ENCODE assay signal across 8 mouse cellular contexts in genomic region chr12:85486766-85487069, GRCm38 (mm10). TPM values are rescaled to one million over a fixed set of nuclear protein-coding genes. Genes with fewer than 3 reads are reported as not detected.
DNase-seq lines count a peak whose midpoint lies in the region; ATAC-seq and TF ChIP-seq lines count a peak whose summit lies in the region.

No protein-coding gene starts in this region.

- no peaks in the 10 kb centered on the region for H3K9me3 ChIP-seq in forebrain, embryonic 14.5 days (replicated peaks; ENCODE audit: control insufficient read depth, low read length)
- H3K9me3 ChIP-seq in kidney, postnatal 0 days (replicated peaks; ENCODE audit: low read length), result no peaks in the 10 kb centered on the region
- H3K9me3 ChIP-seq in midbrain, embryonic 11.5 days (ENCODE audit: control insufficient read depth, low read length), result no peaks in the 10 kb centered on the region

- intact Hi-C loops in heart, adult 2 months (cut with DNase I), result loop anchor here (1.0 to 10.0 kb wide), 5 partner anchors 31 to 332 kb away; partner anchors contain the start of genes Rps6kl1 and Tmed10

- under 1% methylated on average over 20 of the region's 20 CpGs for WGBS in heart, adult 2 months
- 1% methylated on average over 20 of the region's 20 CpGs for WGBS in forebrain, embryonic 14.5 days
- WGBS in kidney, postnatal 0 days, result under 1% methylated on average over 20 of the region's 20 CpGs
- WGBS in midbrain, embryonic 11.5 days, result 2% methylated on average over 20 of the region's 20 CpGs

- H3K9ac ChIP-seq in heart, adult 2 months (ENCODE audit: low read depth, low read length), result peak overlapping the region; percentile 49
- H3K9ac ChIP-seq in forebrain, embryonic 14.5 days (ENCODE audit: low read length), result peak overlapping the region; percentile 66
- H3K9ac ChIP-seq in kidney, postnatal 0 days (ENCODE audit: low read depth, low read length), result peak overlapping the region; percentile 60
- H3K9ac ChIP-seq in midbrain, embryonic 11.5 days (ENCODE audit: low read length), result peak overlapping the region; percentile 54; the same call in 1 of the 2 replicates

- no peaks in the 10 kb centered on the region for H3K79me2 ChIP-seq in heart, adult 2 months (replicated peaks; ENCODE audit: control insufficient read depth, insufficient read depth, low read length)

- peaks cover 5% of the 10 kb centered on the region for H3K4me1 ChIP-seq in heart, adult 2 months (ENCODE audit: control insufficient read depth, insufficient read depth, low read length)
- peaks cover 13% of the 10 kb centered on the region for H3K4me1 ChIP-seq in forebrain, embryonic 14.5 days (ENCODE audit: control insufficient read depth, insufficient read depth, low read length)
- 0 out of 2 replicates have a peak, but pooled peaks cover 6% of the 10 kb centered on the region for H3K4me1 ChIP-seq in kidney, postnatal 0 days (replicated peaks; ENCODE audit: insufficient read depth, low read length)
- peaks cover 13% of the 10 kb centered on the region for H3K4me1 ChIP-seq in midbrain, embryonic 11.5 days (ENCODE audit: control insufficient read depth, insufficient read depth, low read length)

- TF ChIP-seq CTCF in heart, adult 2 months (IDR thresholded peaks at IDR 0.05), result no peak
- no peak for TF ChIP-seq CTCF in kidney, postnatal 0 days (IDR thresholded peaks at IDR 0.05; ENCODE audit: low read depth)

- no peak for ATAC-seq in forebrain, embryonic 14.5 days
- ATAC-seq in kidney, postnatal 0 days (replicated peaks; ENCODE audit: low FRiP score, low read depth), result no peak
- no peak for ATAC-seq in midbrain, embryonic 11.5 days (ENCODE audit: low FRiP score)
- ATAC-seq in granulocyte monocyte progenitor cell, adult 5-6 weeks (replicated peaks; ENCODE audit: poor library complexity, severe bottlenecking), result no peak

- peak overlapping the region; percentile 83 for H3K27ac ChIP-seq in heart, adult 2 months
- H3K27ac ChIP-seq in forebrain, embryonic 14.5 days (ENCODE audit: low read depth, low read length), result no peak overlapping the region
- H3K27ac ChIP-seq in kidney, postnatal 0 days, result no peak overlapping the region
- no peak overlapping the region for H3K27ac ChIP-seq in midbrain, embryonic 11.5 days (ENCODE audit: low read depth, low read length)

- peak overlapping the region; percentile 61 for H3K4me3 ChIP-seq in heart, adult 2 months
- H3K4me3 ChIP-seq in forebrain, embryonic 14.5 days (ENCODE audit: low read depth, low read length), result peak overlapping the region; percentile 50
- H3K4me3 ChIP-seq in kidney, postnatal 0 days (replicated peaks; ENCODE audit: low read depth, low read length), result peak overlapping the region; percentile 66
- peak overlapping the region; percentile 44 for H3K4me3 ChIP-seq in midbrain, embryonic 11.5 days (ENCODE audit: low read depth, low read length)

- TF ChIP-seq POLR2A in heart, adult 2 months (IDR thresholded peaks at IDR 0.05; ENCODE audit: insufficient read depth, low read depth, low read length), result no peak

- no peaks in the 10 kb centered on the region for H3K36me3 ChIP-seq in heart, adult 2 months (ENCODE audit: control insufficient read depth, insufficient read depth, low read length)
- H3K36me3 ChIP-seq in forebrain, embryonic 14.5 days (ENCODE audit: control insufficient read depth, insufficient read depth, low read length), result no peaks in the 10 kb centered on the region
- H3K36me3 ChIP-seq in kidney, postnatal 0 days (ENCODE audit: insufficient read depth, low read length), result no peaks in the 10 kb centered on the region
- no peaks in the 10 kb centered on the region for H3K36me3 ChIP-seq in midbrain, embryonic 11.5 days (ENCODE audit: control insufficient read depth, insufficient read depth, low read length)

- H3K4me2 ChIP-seq in forebrain, embryonic 14.5 days (ENCODE audit: low read length), result peak overlapping the region; percentile 80
- H3K4me2 ChIP-seq in kidney, postnatal 0 days (ENCODE audit: low read length), result peak overlapping the region; percentile 88
- H3K4me2 ChIP-seq in midbrain, embryonic 11.5 days, result peak overlapping the region; percentile 74

- H3K27me3 ChIP-seq in heart, adult 2 months (ENCODE audit: control insufficient read depth, insufficient read depth, low read length), result no peaks in the 10 kb centered on the region
- H3K27me3 ChIP-seq in forebrain, embryonic 14.5 days (replicated peaks; ENCODE audit: control insufficient read depth, insufficient read depth, low read length), result peaks cover 2% of the 10 kb centered on the region; the same call in 1 of the 2 replicates
- H3K27me3 ChIP-seq in kidney, postnatal 0 days (ENCODE audit: insufficient read depth, low read length), result no peaks in the 10 kb centered on the region
- H3K27me3 ChIP-seq in midbrain, embryonic 11.5 days (ENCODE audit: control insufficient read depth, insufficient read depth, low read length), result peaks cover 6% of the 10 kb centered on the region; the same call in 1 of the 2 replicates

- no peak for TF ChIP-seq EP300 in heart, adult 2 months (IDR thresholded peaks at IDR 0.05; ENCODE audit: insufficient read depth, low read depth, low read length)

- peak; percentile 42 to 58 for DNase-seq in heart, adult 2 months
- no peak for DNase-seq in heart, adult 9 months (ENCODE audit: low spot score in 2 of 2)
- DNase-seq in MN1 (ENCODE audit: low spot score), result peak; percentile 59
- DNase-seq in forebrain, embryonic 14.5 days (ENCODE audit: low spot score), result peak; percentile 45
- peak; percentile 60 for DNase-seq in kidney, postnatal 0 days (ENCODE audit: low spot score)
- peak; percentile 93 for DNase-seq in midbrain, embryonic 11.5 days (ENCODE audit: low spot score, missing footprints)
- DNase-seq in yolk sac, embryonic 10.5 days (ENCODE audit: low spot score), result no peak

RNA-seq across cellular contexts. Expression of gene Fos, which starts 13.0 kb away (rescaled TPM):
- total RNA-seq in heart, adult 2 months (2021), result 1 to 10 TPM; 3.0 to 5.7 TPM
- polyA plus RNA-seq in heart, adult 2 months (2012; rRNA removed), result 9.1 and 12.6 TPM in 2 replicates
- 1.2 and 1.4 TPM in 2 replicates for polyA plus RNA-seq in forebrain, embryonic 14.5 days (2014; fragmentation: Nextera tagmentation; extraction: Ambion mirVana)
- 3.5 and 3.9 TPM in 2 replicates for polyA plus RNA-seq in kidney, postnatal 0 days (2015; fragmentation: Nextera tagmentation; extraction: Ambion mirVana)
- polyA plus RNA-seq in midbrain, embryonic 11.5 days (2014; fragmentation: Nextera tagmentation; extraction: Ambion mirVana), result 0.54 and 0.89 TPM in 2 replicates
- total RNA-seq in granulocyte monocyte progenitor cell, adult 5-6 weeks (2014; fragmentation: Nextera tagmentation), result 35.1 and 50.4 TPM in 2 replicates
- total RNA-seq in granulocyte monocyte progenitor cell, adult 5-6 weeks (2017), result 137 and 160 TPM in 2 replicates

Comparison
In these comparisons a context has a peak if more than half of its experiments do, and no peak if none do; other contexts are left out.
1. DNase-seq: peak in heart, adult 2 months (2 of 2), MN1 (single experiment), forebrain, embryonic 14.5 days (single experiment), kidney, postnatal 0 days (single experiment) and midbrain, embryonic 11.5 days (single experiment); none in heart, adult 9 months (0 of 2) and yolk sac, embryonic 10.5 days (single experiment).
2. Peak in every context shown above with its lines, with median percentiles within 50 percentile points of each other: H3K4me3 ChIP-seq, H3K9ac ChIP-seq and H3K4me2 ChIP-seq.